Mouse (Mus musculus): Measurements from ENCODE around the gene Rbbp4.

DNA sequence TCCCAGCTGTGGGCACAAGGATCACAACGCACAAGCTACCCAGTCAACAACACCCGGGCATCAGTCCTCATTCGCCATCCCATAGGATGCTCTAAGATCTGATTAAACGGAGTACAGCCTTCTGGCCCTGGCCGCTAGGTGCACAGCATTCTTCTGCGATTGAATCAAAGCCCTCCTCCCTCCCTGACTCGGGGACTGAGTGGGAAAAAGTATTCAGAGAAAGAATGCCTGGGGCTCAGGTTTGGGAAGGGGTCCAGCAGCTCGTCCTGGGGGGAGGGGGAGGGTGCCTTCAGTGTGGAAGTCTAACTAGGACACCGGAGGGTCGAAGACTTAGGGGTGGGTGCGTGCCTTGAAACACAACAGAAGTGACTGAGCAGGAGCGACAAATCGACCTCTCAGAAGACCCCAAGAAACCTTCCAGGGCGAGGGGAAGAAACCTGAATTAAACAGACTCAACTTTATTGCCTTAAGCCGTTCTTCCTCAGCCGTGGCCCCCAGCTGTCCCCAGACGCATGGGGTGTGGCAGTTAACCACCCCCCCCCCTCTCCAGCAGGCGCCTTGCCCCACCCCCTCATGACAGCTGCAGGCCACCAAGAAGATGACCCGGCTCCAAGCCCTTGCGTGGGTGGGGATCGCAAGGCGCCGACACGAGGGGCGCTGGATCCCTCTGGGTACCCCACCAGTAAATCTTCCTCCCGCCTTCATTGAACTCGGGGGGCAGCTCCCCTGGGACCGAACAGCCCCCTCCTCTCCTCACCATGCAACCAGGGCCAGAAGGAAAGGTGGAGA, 48.3 kb downstream of the Rbbp4 start:
- TF ChIP-seq GATA1 (IDR thresholded peaks at IDR 0.05; ENCODE audit: low read length) (no peak), TAL1 (IDR thresholded peaks at IDR 0.05; ENCODE audit: low read length) (no peak)
